Mouse (Mus musculus) left cerebral cortex, adult 9 months (tissue): Measurements from ENCODE around the gene Gm45062.
A peak's percentile ranks its signal among the peaks of the same experiment; 100 is the strongest.

Source experiments
- DNase-seq, 2 experiments: peaks; one replicate each; pipeline ENCODE4 v3.0.0; 2022; ENCODE audit warnings: low spot score in 2 of 2

Gene Gm45062

GRCm38 (mm10) chr6:8617369-8617768 is 358.1 kb downstream of the Gm45062 start:
- no peak for DNase-seq

- DNase-seq = no peak
Observed at GRCm38 (mm10) chr6:8619582-8620350, 360.5 kb downstream of the Gm45062 start.

- DNase-seq = peak in 1 of 2 experiments; percentile 44
Observed at GRCm38 (mm10) chr6:8623045-8623444, 363.8 kb downstream of the Gm45062 start.

- no peak for DNase-seq
Observed at GRCm38 (mm10) chr6:8628226-8628625, 369.0 kb downstream of the Gm45062 start.

GRCm38 (mm10) chr6:8628715-8629267 is 369.5 kb downstream of the Gm45062 start:
- DNase-seq = no peak

GRCm38 (mm10) chr6:8630531-8630930 is 371.3 kb downstream of the Gm45062 start:
- DNase-seq = no peak

GRCm38 (mm10) chr6:8631362-8631761 is 372.1 kb downstream of the Gm45062 start:
- DNase-seq = no peak

GRCm38 (mm10) chr6:8631986-8632632 is 372.9 kb downstream of the Gm45062 start:
- no peak for DNase-seq

GRCm38 (mm10) chr6:8632701-8633100 is 373.5 kb downstream of the Gm45062 start:
- DNase-seq = no peak

- DNase-seq = peak; percentile 55 to 59
Observed at GRCm38 (mm10) chr6:8638122-8638521, 378.9 kb downstream of the Gm45062 start.

- peak in 1 of 2 experiments; percentile 53 for DNase-seq
Observed at GRCm38 (mm10) chr6:8638899-8639298, 379.6 kb downstream of the Gm45062 start.

- no peak for DNase-seq
Observed at GRCm38 (mm10) chr6:8639526-8639925, 380.3 kb downstream of the Gm45062 start.

- no peak for DNase-seq
Observed at GRCm38 (mm10) chr6:8640863-8641262, 381.6 kb downstream of the Gm45062 start.

- peak; percentile 42 to 71 for DNase-seq
Observed at GRCm38 (mm10) chr6:8644703-8645102, 385.5 kb downstream of the Gm45062 start.

GRCm38 (mm10) chr6:8645708-8646107 is 386.5 kb downstream of the Gm45062 start:
- DNase-seq = peak in 1 of 2 experiments; percentile 37
